Mouse (Mus musculus): ENCODE results near the gene Zfand5. TPM values are rescaled to one million over a fixed set of nuclear protein-coding genes. Genes with fewer than 3 reads are reported as not detected.

Gene Zfand5
- polyA plus RNA-seq, 1 experiment from 2014 or later, result 225 TPM

Other genes with a start within 250 kb of the Zfand5 start
- 0.13 and 0.20 TPM in 2 replicates for gene Gda, start 201.2 kb downstream of the Zfand5 start, polyA plus RNA-seq (2014; fragmentation: Nextera tagmentation; extraction: Ambion mirVana)

All from midbrain, embryonic 14.5 days (tissue).